Comparison of ENCODE assay signal across 9 mouse cellular contexts in the genomic region with DNA sequence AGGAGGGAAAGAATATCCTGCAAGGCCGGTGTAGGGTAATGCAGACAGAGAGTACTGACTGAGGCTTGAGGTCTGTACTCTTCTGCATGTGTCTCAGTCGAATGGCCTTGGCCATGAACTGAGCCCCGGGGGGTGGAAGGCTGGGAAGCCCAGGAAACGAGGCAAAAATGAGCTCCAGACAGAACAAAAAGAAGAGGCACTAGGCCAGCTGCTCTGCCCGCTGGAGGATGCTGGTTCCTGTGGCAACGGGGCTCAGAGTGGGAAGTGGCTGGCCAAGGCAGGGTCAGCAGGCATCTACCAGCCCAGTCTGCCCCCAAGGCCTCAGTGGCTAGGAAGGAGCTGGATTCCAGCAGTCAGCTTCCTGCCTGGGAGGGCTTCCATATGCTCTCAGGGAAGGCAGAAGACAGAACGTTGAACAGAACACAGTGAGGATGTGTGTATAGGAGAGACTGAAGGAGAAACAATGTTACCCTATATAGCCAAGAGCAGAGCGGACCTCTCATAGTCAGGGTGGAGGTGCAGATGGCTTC.
DNase-seq lines count a peak whose midpoint lies in the region; ATAC-seq and TF ChIP-seq lines count a peak whose summit lies in the region.
"Had no signal": no experiment of that assay in that cellular context is flagged by ENCODE, and none has a peak within 500 bp of the region (broad histone marks: within the 10 kb centered on the region; RNA-seq: fewer than 3 reads in every experiment).

No protein-coding gene starts in this region.

- H3K9me3 ChIP-seq in kidney, embryonic 14.5 days (ENCODE audit: control insufficient read depth, low read length) = no peaks in the 10 kb centered on the region
- H3K9me3 ChIP-seq in intestine, embryonic 16.5 days (ENCODE audit: control insufficient read depth, low read length) = no peaks in the 10 kb centered on the region
- no peaks in the 10 kb centered on the region for H3K9me3 ChIP-seq in midbrain, embryonic 11.5 days (ENCODE audit: control insufficient read depth, low read length)
- H3K9me3 ChIP-seq in stomach, embryonic 16.5 days (replicated peaks; ENCODE audit: control insufficient read depth, low read length) = no peaks in the 10 kb centered on the region
- H3K9me3 ChIP-seq: liver, embryonic 13.5 days had no signal

- peak; percentile 43; the same call in 1 of the 2 replicates for ATAC-seq in kidney, embryonic 14.5 days (ENCODE audit: low FRiP score, low TSS enrichment)
- ATAC-seq in intestine, embryonic 16.5 days = peak; percentile 41; the same call in 1 of the 2 replicates
- no peak for ATAC-seq in midbrain, embryonic 11.5 days (ENCODE audit: low FRiP score)
- ATAC-seq in stomach, embryonic 16.5 days (ENCODE audit: insufficient read depth, low FRiP score) = peak; percentile 51; the same call in 1 of the 2 replicates

- 56% methylated on average over 8 of the region's 8 CpGs for whole genome bisulfite sequencing in kidney, embryonic 14.5 days
- 40% methylated on average over 8 of the region's 8 CpGs for WGBS in intestine, embryonic 16.5 days
- 56% methylated on average over 8 of the region's 8 CpGs for WGBS in midbrain, embryonic 11.5 days
- 49% methylated on average over 8 of the region's 8 CpGs for WGBS in stomach, embryonic 16.5 days

- no peak for TF ChIP-seq POLR2A in cortical plate, adult 2 months (IDR thresholded peaks at IDR 0.05; ENCODE audit: extremely low read depth, insufficient read depth, low read length)

- H3K4me3 ChIP-seq in kidney, embryonic 14.5 days (ENCODE audit: low read length) = no peak overlapping the region
- no peak overlapping the region for H3K4me3 ChIP-seq in cortical plate, adult 2 months (ENCODE audit: insufficient read depth, low read length)
- H3K4me3 ChIP-seq in intestine, embryonic 16.5 days (ENCODE audit: low read length) = no peak overlapping the region
- no peak overlapping the region for H3K4me3 ChIP-seq in midbrain, embryonic 11.5 days (ENCODE audit: low read depth, low read length)
- H3K4me3 ChIP-seq in stomach, embryonic 16.5 days (replicated peaks; ENCODE audit: low read length) = no peak overlapping the region
- H3K4me3 ChIP-seq: liver, embryonic 13.5 days had no signal

- H3K4me1 ChIP-seq in kidney, embryonic 14.5 days (ENCODE audit: control insufficient read depth, insufficient read depth, low read length) = peaks cover 10% of the 10 kb centered on the region; the same call in 1 of the 2 replicates
- peaks cover 6% of the 10 kb centered on the region for H3K4me1 ChIP-seq in cortical plate, adult 2 months (ENCODE audit: control insufficient read depth, insufficient read depth, low read length)
- peaks cover 36% of the 10 kb centered on the region for H3K4me1 ChIP-seq in intestine, embryonic 16.5 days (ENCODE audit: control insufficient read depth, insufficient read depth, low read length)
- peaks cover 7% of the 10 kb centered on the region; the same call in 1 of the 2 replicates for H3K4me1 ChIP-seq in midbrain, embryonic 11.5 days (ENCODE audit: control insufficient read depth, insufficient read depth, low read length)
- peaks cover 31% of the 10 kb centered on the region for H3K4me1 ChIP-seq in stomach, embryonic 16.5 days (ENCODE audit: control insufficient read depth, insufficient read depth, low read length)

- TF ChIP-seq CTCF in cortical plate, adult 2 months (IDR thresholded peaks at IDR 0.05; ENCODE audit: extremely low read depth, insufficient read depth, low read length) = no peak

- peak overlapping the region; percentile 44 for H3K27ac ChIP-seq in kidney, embryonic 14.5 days (ENCODE audit: low read depth, low read length)
- 0 out of 2 replicates have a peak overlapping the region, but pooled peaks have one; percentile 26 for H3K27ac ChIP-seq in cortical plate, adult 2 months (ENCODE audit: insufficient read depth, low read length)
- peak overlapping the region; percentile 96 for H3K27ac ChIP-seq in intestine, embryonic 16.5 days (ENCODE audit: low read length)
- no peak overlapping the region for H3K27ac ChIP-seq in midbrain, embryonic 11.5 days (ENCODE audit: low read depth, low read length)
- peak overlapping the region; percentile 88 for H3K27ac ChIP-seq in stomach, embryonic 16.5 days (ENCODE audit: low read length)
- H3K27ac ChIP-seq: liver, embryonic 13.5 days had no signal

- H3K4me2 ChIP-seq in kidney, embryonic 14.5 days (replicated peaks; ENCODE audit: low read depth, low read length) = no peak overlapping the region
- no peak overlapping the region for H3K4me2 ChIP-seq in intestine, embryonic 16.5 days (ENCODE audit: low read depth, low read length)
- no peak overlapping the region for H3K4me2 ChIP-seq in midbrain, embryonic 11.5 days
- H3K4me2 ChIP-seq in stomach, embryonic 16.5 days (ENCODE audit: low read depth, low read length) = no peak overlapping the region
- H3K4me2 ChIP-seq: liver, embryonic 13.5 days had no signal

- H3K9ac ChIP-seq in kidney, embryonic 14.5 days (ENCODE audit: low read depth, low read length) = no peak overlapping the region
- H3K9ac ChIP-seq in intestine, embryonic 16.5 days (ENCODE audit: low read depth, low read length) = peak overlapping the region; percentile 36; the same call in 1 of the 2 replicates
- H3K9ac ChIP-seq in midbrain, embryonic 11.5 days (ENCODE audit: low read length) = peak overlapping the region; percentile 16; the same call in 1 of the 2 replicates
- no peak overlapping the region for H3K9ac ChIP-seq in stomach, embryonic 16.5 days (ENCODE audit: low read length)
- H3K9ac ChIP-seq: liver, embryonic 13.5 days had no signal

- peaks cover 13% of the 10 kb centered on the region; the same call in 1 of the 2 replicates for H3K36me3 ChIP-seq in kidney, embryonic 14.5 days (ENCODE audit: control insufficient read depth, insufficient read depth, low read length)
- H3K36me3 ChIP-seq in intestine, embryonic 16.5 days (ENCODE audit: control insufficient read depth, insufficient read depth, low read length) = peaks cover 7% of the 10 kb centered on the region; the same call in 1 of the 2 replicates
- no peaks in the 10 kb centered on the region for H3K36me3 ChIP-seq in midbrain, embryonic 11.5 days (ENCODE audit: control insufficient read depth, insufficient read depth, low read length)
- no peaks in the 10 kb centered on the region for H3K36me3 ChIP-seq in stomach, embryonic 16.5 days (ENCODE audit: control insufficient read depth, insufficient read depth, low read length)
- H3K36me3 ChIP-seq: liver, embryonic 13.5 days had no signal

- no peaks in the 10 kb centered on the region for H3K27me3 ChIP-seq in kidney, embryonic 14.5 days (ENCODE audit: control insufficient read depth, insufficient read depth, low read length)
- no peaks in the 10 kb centered on the region for H3K27me3 ChIP-seq in intestine, embryonic 16.5 days (replicated peaks; ENCODE audit: control insufficient read depth, insufficient read depth, low read length)
- no peaks in the 10 kb centered on the region for H3K27me3 ChIP-seq in midbrain, embryonic 11.5 days (ENCODE audit: control insufficient read depth, insufficient read depth, low read length)
- no peaks in the 10 kb centered on the region for H3K27me3 ChIP-seq in stomach, embryonic 16.5 days (ENCODE audit: control insufficient read depth, insufficient read depth, low read length)
- H3K27me3 ChIP-seq: liver, embryonic 13.5 days had no signal

- DNase-seq in kidney, adult 9 months = no peak
- DNase-seq in midbrain, embryonic 11.5 days (ENCODE audit: low spot score, missing footprints) = no peak
- no peak for DNase-seq in urinary bladder, postnatal 25 days (ENCODE audit: low spot score)
- DNase-seq in spleen, adult 18-20 months = no peak
- DNase-seq: liver, embryonic 13.5 days had no signal

Comparison
In these comparisons a context has a peak if more than half of its experiments do, and no peak if none do; other contexts are left out.
1. H3K9ac ChIP-seq: peak in intestine, embryonic 16.5 days (single experiment) and midbrain, embryonic 11.5 days (single experiment); none in kidney, embryonic 14.5 days (single experiment) and stomach, embryonic 16.5 days (single experiment).